Comparison of ENCODE assay signal across 8 mouse cellular contexts in the genomic region with DNA sequence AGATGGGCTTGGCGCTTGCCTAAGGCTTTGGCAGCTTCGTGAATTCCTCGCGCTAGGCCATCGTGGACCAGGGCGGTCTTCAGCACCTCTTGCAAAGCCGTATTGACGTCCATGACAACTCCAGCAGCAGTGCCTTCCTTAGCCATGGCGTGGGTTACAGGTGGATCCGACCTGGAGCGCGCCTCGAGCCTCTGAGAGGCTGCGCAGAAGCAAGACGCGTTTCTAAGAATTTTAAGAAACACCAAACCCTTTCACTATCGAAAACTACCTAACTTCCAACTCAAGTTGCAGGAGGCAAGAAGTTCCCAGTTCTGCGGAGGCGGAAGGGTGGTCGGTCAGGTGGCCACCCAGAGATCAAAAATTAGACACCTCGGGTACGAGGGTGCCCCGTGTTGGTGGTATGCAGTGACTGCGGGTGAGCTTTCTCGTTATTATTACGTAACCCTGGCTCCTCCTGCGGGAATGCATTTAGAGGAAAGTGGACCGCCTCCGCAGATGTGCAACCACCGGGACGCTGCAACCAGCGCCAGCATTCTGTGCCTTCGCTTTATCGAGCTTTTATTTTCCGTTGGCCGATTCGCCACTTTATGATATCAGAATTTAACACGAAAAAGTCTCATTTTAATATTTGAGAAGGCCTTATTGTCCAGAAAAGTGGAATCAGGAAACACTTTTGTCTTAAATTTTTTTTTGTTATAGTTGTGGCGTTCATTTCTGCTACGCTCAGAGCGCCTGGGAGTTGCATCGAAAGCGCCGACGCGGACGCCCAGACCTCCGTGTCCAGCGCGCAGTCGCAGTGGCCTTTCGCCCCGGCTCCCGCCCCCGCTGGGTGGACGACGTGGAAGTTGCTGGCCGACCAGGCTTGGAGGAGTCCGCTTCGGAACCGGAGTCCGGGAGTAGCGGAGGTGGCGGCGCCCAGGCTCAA. TPM values are rescaled to one million over a fixed set of nuclear protein-coding genes. Genes with fewer than 3 reads are reported as not detected.
DNase-seq lines count a peak whose midpoint lies in the region; ATAC-seq lines count a peak whose summit lies in the region.

A gene (plus strand): TSS at position 288 of the 925 bp plus-strand sequence.

- H3K4me2 ChIP-seq in forebrain, embryonic 11.5 days (ENCODE audit: low read depth, low read length, severe bottlenecking) = peak within 1 kb of the TSS; percentile 88
- H3K4me2 ChIP-seq in heart, embryonic 16.5 days (ENCODE audit: low read depth, low read length) = peak within 1 kb of the TSS; percentile 94
- H3K4me2 ChIP-seq in liver, embryonic 15.5 days = peak within 1 kb of the TSS; percentile 86
- H3K4me2 ChIP-seq in neural tube, embryonic 12.5 days (replicated peaks) = peak within 1 kb of the TSS; percentile 94

- peak; percentile 76 to 78 for DNase-seq in CD8-positive naive resting alpha-beta T cell, adult 2 months (ENCODE audit: low read depth in 2 of 2, low spot score in 2 of 2)
- peak; percentile 76 for DNase-seq in c-Kit-positive CD71-negative TER-119-negative erythroid progenitor cells, embryonic 14.5 days (ENCODE audit: low read depth)
- DNase-seq in forebrain, embryonic 11.5 days (ENCODE audit: low spot score) = peak; percentile 94
- peak; percentile 94 to 96 for DNase-seq in kidney, postnatal 36 days
- DNase-seq in telencephalon, adult 2 months (ENCODE audit: low read depth, low spot score) = peak; percentile 95

- peaks cover 6% of the 10 kb centered on the region; the same call in 1 of the 2 replicates for H3K4me1 ChIP-seq in forebrain, embryonic 11.5 days (replicated peaks; ENCODE audit: control insufficient read depth, insufficient read depth, low read length)
- peaks cover 5% of the 10 kb centered on the region; the same call in 1 of the 2 replicates for H3K4me1 ChIP-seq in heart, embryonic 16.5 days (ENCODE audit: control insufficient read depth, insufficient read depth, low read length)
- peaks cover 19% of the 10 kb centered on the region for H3K4me1 ChIP-seq in liver, embryonic 15.5 days (replicated peaks)
- H3K4me1 ChIP-seq in neural tube, embryonic 12.5 days = peaks cover 12% of the 10 kb centered on the region

- H3K36me3 ChIP-seq in forebrain, embryonic 11.5 days (ENCODE audit: control insufficient read depth, insufficient read depth, low read length) = no peaks in the 10 kb centered on the region
- H3K36me3 ChIP-seq in heart, embryonic 16.5 days (ENCODE audit: control insufficient read depth, insufficient read depth) = no peaks in the 10 kb centered on the region
- H3K36me3 ChIP-seq in liver, embryonic 15.5 days (replicated peaks) = no peaks in the 10 kb centered on the region
- H3K36me3 ChIP-seq in neural tube, embryonic 12.5 days = 0 out of 2 replicates have a peak, but pooled peaks cover 3% of the 10 kb centered on the region

- peak within 1 kb of the TSS; percentile 95 for H3K9ac ChIP-seq in forebrain, embryonic 11.5 days (ENCODE audit: low read length)
- peak within 1 kb of the TSS; percentile 97 for H3K9ac ChIP-seq in heart, embryonic 16.5 days (ENCODE audit: low read length)
- peak within 1 kb of the TSS; percentile 81 for H3K9ac ChIP-seq in liver, embryonic 15.5 days
- peak within 1 kb of the TSS; percentile 89 for H3K9ac ChIP-seq in neural tube, embryonic 12.5 days

- peak; percentile 94 for ATAC-seq in forebrain, embryonic 11.5 days (replicated peaks; ENCODE audit: low FRiP score)
- peak; percentile 95 for ATAC-seq in heart, embryonic 16.5 days (replicated peaks; ENCODE audit: extremely low read depth, insufficient read depth, low FRiP score)
- peak; percentile 87 for ATAC-seq in liver, embryonic 15.5 days (ENCODE audit: insufficient read depth)
- ATAC-seq in neural tube, embryonic 12.5 days (ENCODE audit: low FRiP score, low read depth) = peak; percentile 94

- H3K27me3 ChIP-seq in forebrain, embryonic 11.5 days (ENCODE audit: control insufficient read depth, insufficient read depth, low read length) = no peaks in the 10 kb centered on the region
- no peaks in the 10 kb centered on the region for H3K27me3 ChIP-seq in heart, embryonic 16.5 days (ENCODE audit: control insufficient read depth, insufficient read depth, low read length)
- peaks cover 4% of the 10 kb centered on the region; the same call in 1 of the 2 replicates for H3K27me3 ChIP-seq in liver, embryonic 15.5 days
- H3K27me3 ChIP-seq in neural tube, embryonic 12.5 days (replicated peaks) = no peaks in the 10 kb centered on the region

- H3K4me3 ChIP-seq in forebrain, embryonic 11.5 days (ENCODE audit: low read depth, low read length) = peak within 1 kb of the TSS; percentile 91
- H3K4me3 ChIP-seq in heart, embryonic 16.5 days (ENCODE audit: low read length) = peak within 1 kb of the TSS; percentile 92
- peak within 1 kb of the TSS; percentile 89 for H3K4me3 ChIP-seq in liver, embryonic 15.5 days (replicated peaks)
- H3K4me3 ChIP-seq in neural tube, embryonic 12.5 days = peak within 1 kb of the TSS; percentile 90

- H3K9me3 ChIP-seq in forebrain, embryonic 11.5 days (ENCODE audit: control insufficient read depth, low read length) = no peaks in the 10 kb centered on the region
- no peaks in the 10 kb centered on the region for H3K9me3 ChIP-seq in heart, embryonic 16.5 days (replicated peaks; ENCODE audit: control insufficient read depth, low read length)
- no peaks in the 10 kb centered on the region for H3K9me3 ChIP-seq in liver, embryonic 15.5 days (replicated peaks)
- no peaks in the 10 kb centered on the region for H3K9me3 ChIP-seq in neural tube, embryonic 12.5 days

- H3K27ac ChIP-seq in forebrain, embryonic 11.5 days (ENCODE audit: low read depth, low read length) = peak within 1 kb of the TSS; percentile 34; the same call in 1 of the 2 replicates
- peak within 1 kb of the TSS; percentile 91 for H3K27ac ChIP-seq in heart, embryonic 16.5 days (ENCODE audit: low read length)
- peak within 1 kb of the TSS; percentile 66 for H3K27ac ChIP-seq in liver, embryonic 15.5 days (replicated peaks)
- H3K27ac ChIP-seq in neural tube, embryonic 12.5 days = no peak within 1 kb of the TSS

- WGBS in forebrain, embryonic 11.5 days = under 1% methylated on average over 65 of the region's 65 CpGs
- WGBS in heart, embryonic 16.5 days = under 1% methylated on average over 65 of the region's 65 CpGs
- WGBS in liver, embryonic 15.5 days (ENCODE audit: insufficient replicate concordance) = under 1% methylated on average over 65 of the region's 65 CpGs
- under 1% methylated on average over 65 of the region's 65 CpGs for WGBS in neural tube, embryonic 12.5 days

RNA-seq across cellular contexts. Expression of the gene that starts here (rescaled TPM):
- polyA plus RNA-seq in forebrain, embryonic 11.5 days (2014; fragmentation: Nextera tagmentation; extraction: Ambion mirVana) = 147 and 154 TPM in 2 replicates
- polyA plus RNA-seq in heart, embryonic 16.5 days (2015; fragmentation: Nextera tagmentation; extraction: Ambion mirVana) = 140 and 152 TPM in 2 replicates
- polyA plus RNA-seq in liver, embryonic 15.5 days (2015; fragmentation: Nextera tagmentation; extraction: Ambion mirVana) = 57.7 and 62.5 TPM in 2 replicates
- 137 and 145 TPM in 2 replicates for polyA plus RNA-seq in neural tube, embryonic 12.5 days (2016; fragmentation: Nextera tagmentation; extraction: Ambion mirVana)
